Mouse (Mus musculus) mammary gland, adult 2 months (tissue): Measurements from ENCODE around the gene Tex33. TPM values are rescaled to one million over a fixed set of nuclear protein-coding genes. Genes with fewer than 3 reads are reported as not detected.

ENCODE experiments used
- polyA plus RNA-seq: library from polyadenylated mRNA; depleted of rRNA; stranded (reverse); fragments of >200 nt; gene quantifications from 2 replicates; pipeline ENCODE4 v1.2.3, GENCODE M21; 2012; ENCODE audit warnings: low replicate concordance; rRNA removed

The Tex33 gene
- not detected in 2 replicates for polyA plus RNA-seq

DNA sequence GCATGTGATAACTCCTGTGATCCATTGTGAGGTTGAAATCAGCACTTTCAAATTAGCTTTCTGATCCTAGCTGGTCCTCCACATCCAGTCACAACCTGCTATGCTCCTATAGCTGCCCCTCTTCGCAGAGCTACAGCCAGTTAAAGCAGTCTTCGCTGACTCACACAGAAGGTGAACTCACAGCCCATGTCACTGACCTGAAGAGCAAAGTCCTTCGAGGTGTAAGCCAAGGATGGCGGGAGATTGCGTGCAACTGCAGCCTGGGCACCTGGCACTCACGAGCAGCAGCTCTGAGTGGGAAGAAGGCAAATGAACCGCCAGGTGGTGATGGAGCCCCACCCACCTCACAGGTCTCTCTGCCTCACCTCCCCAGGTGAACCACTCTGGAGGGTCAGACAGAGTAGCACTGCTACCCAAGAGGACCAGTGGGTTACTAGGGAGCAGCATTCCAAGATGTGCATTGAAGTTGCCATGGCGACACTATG lies at the start of gene Tex33:
Tex33 (minus strand) TSS at position 435 of the 485 bp plus-strand sequence.

GRCm38 (mm10) chr15:78428391-78429138 lies 32.9 kb upstream of the Tex33 start, which contains the start of gene Kctd17:
Gene Kctd17 (plus strand): TSS chr15:78428564.

GRCm38 (mm10) chr15:78406293-78406934 lies 10.7 kb upstream of the Tex33 start, which contains the start of gene Mpst:
Gene Mpst (plus strand): TSS chr15:78406416.

DNA sequence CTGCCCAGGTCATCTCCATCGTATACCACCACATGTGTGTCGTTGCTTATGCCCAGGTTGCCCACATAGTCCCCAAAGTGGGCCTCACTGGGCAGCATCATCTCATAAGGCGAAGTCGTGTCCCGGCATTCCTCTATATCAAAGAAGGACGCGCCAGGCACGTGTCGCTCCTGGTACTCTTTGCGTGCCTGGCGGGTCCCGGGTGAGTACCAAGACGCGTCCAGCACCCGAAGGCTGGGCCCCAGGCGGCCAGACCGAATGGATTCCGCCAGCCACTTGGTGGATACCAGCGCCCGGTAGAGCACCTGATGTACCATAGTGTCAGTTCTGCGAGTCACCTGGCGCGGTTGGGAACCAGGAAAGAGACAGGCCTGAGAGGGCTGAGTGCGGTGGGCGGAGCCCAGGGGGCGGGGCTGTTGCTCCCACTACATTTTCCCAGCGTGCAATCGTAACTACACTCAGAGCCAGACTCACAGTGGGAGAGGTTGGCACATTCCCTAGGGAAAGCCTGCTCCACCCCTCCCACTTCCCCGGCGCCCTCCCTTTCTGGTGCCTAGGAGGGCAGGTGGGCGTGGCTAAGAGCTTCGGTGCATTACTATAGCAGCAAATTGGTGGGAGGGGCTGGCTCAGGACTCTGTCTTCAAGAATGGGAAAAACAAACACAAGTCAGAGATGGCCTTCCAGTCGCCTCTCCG lies 10.0 kb upstream of the Tex33 start, which contains the start of gene Tst:
Tst (minus strand) TSS at position 391 of the 695 bp plus-strand sequence.

Other genes starting within 250 kb of the Tex33 start
- gene Ift27, start 221.8 kb downstream of the Tex33 start, polyA plus RNA-seq: 45.2 and 65.7 TPM in 2 replicates
- 0.19 and 1,004 TPM in 2 replicates for gene Pvalb, start 189.5 kb downstream of the Tex33 start, polyA plus RNA-seq
- gene Ncf4, start 151.1 kb downstream of the Tex33 start, polyA plus RNA-seq: 31.1 and 41.5 TPM in 2 replicates
- gene Csf2rb2, start 90.2 kb downstream of the Tex33 start, polyA plus RNA-seq: 55.3 and 56.9 TPM in 2 replicates
- 74.1 and 78.6 TPM in 2 replicates for gene Csf2rb, start 70.2 kb downstream of the Tex33 start, polyA plus RNA-seq
- 116 and 135 TPM in 2 replicates for gene Tst, start 10.0 kb upstream of the Tex33 start, polyA plus RNA-seq
- gene Mpst, start 10.5 kb upstream of the Tex33 start, polyA plus RNA-seq: 224 and 360 TPM in 2 replicates
- gene Kctd17, start 32.7 kb upstream of the Tex33 start, polyA plus RNA-seq: 221 and 397 TPM in 2 replicates
- 1.8 and 3.1 TPM in 2 replicates for gene Tmprss6, start 72.7 kb upstream of the Tex33 start, polyA plus RNA-seq
- gene Il2rb, start 99.4 kb upstream of the Tex33 start, polyA plus RNA-seq: 34.7 and 55.9 TPM in 2 replicates
- 62.0 and 80.0 TPM in 2 replicates for gene C1qtnf6, start 135.5 kb upstream of the Tex33 start, polyA plus RNA-seq
- gene Sstr3, start 148.8 kb upstream of the Tex33 start, polyA plus RNA-seq: 0.05 TPM in 1 of 2 replicates, not detected in the other
- gene Rac2, start 176.9 kb upstream of the Tex33 start, polyA plus RNA-seq: 365 and 836 TPM in 2 replicates
- 90.5 and 121 TPM in 2 replicates for gene Cyth4, start 201.1 kb upstream of the Tex33 start, polyA plus RNA-seq